Mouse (Mus musculus) embryonic facial prominence, embryonic 13.5 days (tissue): ENCODE data around the gene Strap. TPM values are rescaled to one million over a fixed set of nuclear protein-coding genes. Genes with fewer than 3 reads are reported as not detected.

ENCODE experiments used
- ATAC-seq: fragments of 200-750 bp; cut with Nextera tagmentation; 2 replicates; pipeline ENCODE4 v1.8.0; 2017; ENCODE audit warnings: low read depth; ENCODE audit not compliant: insufficient number of reproducible peaks, insufficient read depth, low FRiP score, low TSS enrichment
- H3K27ac ChIP-seq: fragments of 300-500 bp; sonication (generic); 2 replicates; pipeline ENCODE4 v1.5.1; 2015; ENCODE audit warnings: moderate library complexity, mild to moderate bottlenecking, inconsistent platforms
- H3K27me3 ChIP-seq: fragments of 300-500 bp; sonication (generic); 2 replicates; pipeline ENCODE4 v1.6.1; 2015; ENCODE audit warnings: mild to moderate bottlenecking, inconsistent platforms
- H3K36me3 ChIP-seq: fragments of 300-500 bp; sonication (generic); 2 replicates; pipeline ENCODE4 v1.6.1; 2015; ENCODE audit warnings: mild to moderate bottlenecking, inconsistent platforms
- H3K4me1 ChIP-seq: fragments of 300-500 bp; sonication (generic); 2 replicates; pipeline ENCODE4 v1.6.1; 2015; ENCODE audit warnings: inconsistent platforms
- H3K4me2 ChIP-seq: fragments of 300-500 bp; sonication (generic); 2 replicates; pipeline ENCODE4 v1.6.1; 2015; ENCODE audit warnings: moderate library complexity, mild to moderate bottlenecking, inconsistent platforms
- H3K4me3 ChIP-seq: fragments of 300-500 bp; sonication (generic); 2 replicates; pipeline ENCODE4 v1.5.1; 2015; ENCODE audit warnings: mild to moderate bottlenecking, inconsistent platforms
- H3K9ac ChIP-seq: fragments of 300-500 bp; sonication (generic); 2 replicates; pipeline ENCODE4 v1.6.1; 2015; ENCODE audit warnings: mild to moderate bottlenecking, inconsistent platforms
- H3K9me3 ChIP-seq: fragments of 300-500 bp; sonication (generic); 2 replicates; pipeline ENCODE4 v1.6.1; 2016; ENCODE audit warnings: inconsistent platforms
- whole genome bisulfite sequencing: fragments of 180-500 bp; shearing (Covaris S2); methylation state at CpG from one replicate; pipeline ENCODE4 v1.1.7; 2015; ENCODE audit warnings: mixed read lengths; 5-methylcytosine and 5-hydroxymethylcytosine counted together
- polyA plus RNA-seq: library from polyadenylated mRNA; unstranded; fragments of >200 nt; fragmentation: Nextera tagmentation; extraction: Ambion mirVana; gene quantifications from 2 replicates; pipeline ENCODE4 v1.2.1, GENCODE M21; 2015

Gene Strap
- polyA plus RNA-seq = 176 and 178 TPM in 2 replicates

GRCm38 (mm10) chr6:137734846-137735609, at the start of gene Strap:
Gene Strap (plus strand): TSS chr6:137735078.
- Histone ChIP-seq H3K27ac (peak within 1 kb of the TSS; percentile 68), H3K9me3 (no peaks in the 10 kb centered on the region), H3K4me1 (peaks cover 13% of the 10 kb centered on the region), H3K36me3 (peaks cover 18% of the 10 kb centered on the region), H3K9ac (peak within 1 kb of the TSS; percentile 93), H3K27me3 (peaks cover 4% of the 10 kb centered on the region; the same call in 1 of the 2 replicates), H3K4me2 (peak within 1 kb of the TSS; percentile 88), H3K4me3 (peak within 1 kb of the TSS; percentile 87)
- WGBS = under 1% methylated on average over 76 of the region's 86 CpGs
- ATAC-seq = peak; percentile 95

- 92% methylated on average over 5 of the region's 5 CpGs for WGBS
- no peak overlapping the region for H3K4me2 ChIP-seq
- no peak for ATAC-seq
- H3K4me1 ChIP-seq = peaks cover 17% of the 10 kb centered on the region
- H3K9me3 ChIP-seq = no peaks in the 10 kb centered on the region
- no peak overlapping the region for H3K27ac ChIP-seq
- H3K36me3 ChIP-seq = no peaks in the 10 kb centered on the region
- no peaks in the 10 kb centered on the region for H3K27me3 ChIP-seq
- no peak overlapping the region for H3K4me3 ChIP-seq
- H3K9ac ChIP-seq = no peak overlapping the region
Observed at GRCm38 (mm10) chr6:137687667-137688066, 47.2 kb upstream of the Strap start.

GRCm38 (mm10) chr6:137688079-137688478, 46.8 kb upstream of the Strap start:
- Histone ChIP-seq H3K27me3 (no peaks in the 10 kb centered on the region), H3K4me2 (no peak overlapping the region), H3K36me3 (no peaks in the 10 kb centered on the region), H3K9me3 (no peaks in the 10 kb centered on the region), H3K27ac (peak overlapping the region; percentile 33; the same call in 1 of the 2 replicates), H3K9ac (no peak overlapping the region), H3K4me1 (peaks cover 17% of the 10 kb centered on the region), H3K4me3 (no peak overlapping the region)
- no peak for ATAC-seq
- 67% methylated on average over 3 of the region's 3 CpGs for WGBS

DNA sequence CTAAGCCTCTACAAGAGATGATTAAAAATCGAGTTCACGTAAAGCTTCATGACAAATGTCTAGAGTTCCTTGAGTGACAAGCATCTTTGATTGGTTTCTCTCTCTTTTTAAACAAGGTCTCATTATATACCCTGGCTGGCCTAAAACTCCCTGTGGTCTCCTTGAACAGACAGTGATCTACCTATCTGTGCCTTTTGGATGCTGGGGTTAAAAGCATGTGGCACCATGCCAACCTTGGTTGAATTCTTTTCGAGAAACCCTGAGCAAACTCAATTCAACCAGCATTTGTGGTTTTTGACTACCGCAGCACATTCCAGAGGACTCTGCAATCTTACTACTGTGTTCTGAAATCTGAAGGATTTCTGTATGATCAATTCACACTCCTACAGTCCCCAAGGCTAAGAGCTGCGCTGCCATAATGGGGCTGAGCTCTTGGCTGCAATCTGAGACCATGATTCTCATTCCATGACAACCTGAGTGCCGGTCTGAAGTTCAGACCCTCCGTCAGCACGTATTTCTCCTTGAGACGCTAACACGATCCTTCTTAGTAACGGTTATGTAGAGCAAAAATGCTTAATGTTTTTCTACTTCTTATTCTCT, 46.3 kb upstream of the Strap start:
- Histone ChIP-seq H3K4me3 (no peak overlapping the region), H3K36me3 (no peaks in the 10 kb centered on the region), H3K4me2 (peak overlapping the region; percentile 36; the same call in 1 of the 2 replicates), H3K9me3 (no peaks in the 10 kb centered on the region), H3K9ac (no peak overlapping the region), H3K27ac (peak overlapping the region; percentile 33; the same call in 1 of the 2 replicates), H3K27me3 (no peaks in the 10 kb centered on the region), H3K4me1 (peaks cover 17% of the 10 kb centered on the region)
- WGBS = 38% methylated on average over 11 of the region's 11 CpGs
- ATAC-seq = peak; percentile 37; the same call in 1 of the 2 replicates

GRCm38 (mm10) chr6:137690550-137691119, 44.2 kb upstream of the Strap start:
- H3K36me3 ChIP-seq = no peaks in the 10 kb centered on the region
- peaks cover 17% of the 10 kb centered on the region for H3K4me1 ChIP-seq
- H3K27me3 ChIP-seq = no peaks in the 10 kb centered on the region
- no peaks in the 10 kb centered on the region for H3K9me3 ChIP-seq
- H3K9ac ChIP-seq = no peak overlapping the region
- H3K4me3 ChIP-seq = no peak overlapping the region
- H3K27ac ChIP-seq = no peak overlapping the region
- 56% methylated on average over 2 of the region's 2 CpGs for WGBS
- no peak overlapping the region for H3K4me2 ChIP-seq
- ATAC-seq = no peak

DNA sequence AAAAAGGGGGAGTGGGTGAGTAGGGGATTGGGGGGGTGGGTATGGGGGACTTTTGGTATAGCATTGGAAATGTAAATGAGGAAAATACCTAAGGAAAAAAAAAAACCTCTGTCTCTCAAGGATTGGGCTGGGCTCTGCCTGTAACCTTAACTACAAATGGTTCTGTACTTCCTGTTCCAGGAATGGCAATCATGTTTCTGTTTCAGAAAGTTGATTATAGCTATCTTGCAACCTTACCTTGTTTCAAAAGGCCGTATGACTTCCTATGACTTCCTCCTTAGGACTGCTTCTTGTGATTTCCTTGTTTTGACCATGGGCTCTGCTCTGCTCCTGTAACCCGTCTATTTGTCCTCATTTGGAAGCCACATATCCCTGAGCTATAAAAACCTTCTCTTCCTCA, 40.6 kb upstream of the Strap start:
- ATAC-seq = no peak

DNA sequence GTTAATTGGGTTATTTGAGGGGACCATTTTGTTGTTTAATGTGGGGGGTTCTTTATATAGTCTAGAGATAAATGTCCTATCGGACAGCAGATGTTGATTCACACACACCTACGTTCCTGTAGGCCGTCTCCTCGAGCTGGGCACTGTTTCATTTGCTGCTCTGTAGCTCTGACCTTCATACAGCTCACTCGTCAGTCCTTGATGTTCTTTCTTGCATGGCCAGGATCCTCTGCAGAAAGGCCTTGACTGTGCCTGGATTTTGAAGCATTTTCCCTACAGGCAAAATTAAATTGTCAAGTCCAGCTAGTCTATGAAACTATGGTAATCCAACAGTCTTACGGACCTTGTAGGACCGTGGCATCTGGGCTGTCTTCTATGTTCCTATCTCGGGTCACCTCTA, 39.8 kb upstream of the Strap start:
- WGBS = 87% methylated on average over 8 of the region's 8 CpGs
- ATAC-seq = no peak
- H3K27ac ChIP-seq = no peak overlapping the region

More for the DNA sequence above, 40.6 kb upstream of the Strap start:
- H3K4me2 ChIP-seq = no peak overlapping the region
- no peaks in the 10 kb centered on the region for H3K27me3 ChIP-seq
- H3K4me3 ChIP-seq = no peak overlapping the region
- peaks cover 10% of the 10 kb centered on the region for H3K4me1 ChIP-seq
- no peaks in the 10 kb centered on the region for H3K9me3 ChIP-seq
- no peaks in the 10 kb centered on the region for H3K36me3 ChIP-seq
- H3K9ac ChIP-seq = no peak overlapping the region
- 67% methylated on average over 2 of the region's 2 CpGs for WGBS
- no peak overlapping the region for H3K27ac ChIP-seq

GRCm38 (mm10) chr6:137696445-137697204, 38.3 kb upstream of the Strap start:
- Histone ChIP-seq H3K27me3 (no peaks in the 10 kb centered on the region), H3K4me1 (peaks cover 5% of the 10 kb centered on the region), H3K4me3 (no peak overlapping the region), H3K27ac (peak overlapping the region; percentile 60), H3K4me2 (no peak overlapping the region), H3K9ac (no peak overlapping the region), H3K36me3 (no peaks in the 10 kb centered on the region), H3K9me3 (no peaks in the 10 kb centered on the region)
- 55% methylated on average over 8 of the region's 8 CpGs for WGBS
- no peak for ATAC-seq

More for the DNA sequence above, 39.8 kb upstream of the Strap start:
- peaks cover 10% of the 10 kb centered on the region for H3K4me1 ChIP-seq
- H3K9me3 ChIP-seq = no peaks in the 10 kb centered on the region
- H3K27me3 ChIP-seq = no peaks in the 10 kb centered on the region
- no peak overlapping the region for H3K9ac ChIP-seq
- no peaks in the 10 kb centered on the region for H3K36me3 ChIP-seq
- H3K4me2 ChIP-seq = no peak overlapping the region
- H3K4me3 ChIP-seq = no peak overlapping the region

DNA sequence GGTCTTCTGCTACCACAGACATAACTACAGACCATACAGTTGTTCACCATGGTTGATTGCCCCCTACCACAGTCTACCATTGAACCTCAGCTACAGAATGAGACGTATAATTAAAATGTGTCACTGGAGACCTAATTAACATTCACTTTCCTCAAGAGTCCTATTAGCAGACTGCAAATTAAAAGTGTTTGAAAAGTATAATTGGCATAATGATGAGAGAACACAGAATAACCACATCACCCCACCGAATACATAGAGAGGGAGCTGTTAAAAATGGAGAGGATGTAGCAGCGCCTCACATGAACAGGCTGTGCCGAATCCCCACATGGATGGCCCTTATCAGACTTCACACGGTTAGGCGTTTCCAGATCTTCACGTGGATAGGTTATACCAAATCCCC, 35.4 kb upstream of the Strap start:
- no peaks in the 10 kb centered on the region for H3K36me3 ChIP-seq
- 89% methylated on average over 7 of the region's 7 CpGs for WGBS
- H3K27me3 ChIP-seq = no peaks in the 10 kb centered on the region
- ATAC-seq = no peak
- H3K9me3 ChIP-seq = no peaks in the 10 kb centered on the region
- H3K27ac ChIP-seq = no peak overlapping the region
- no peak overlapping the region for H3K4me2 ChIP-seq
- no peak overlapping the region for H3K9ac ChIP-seq
- H3K4me3 ChIP-seq = no peak overlapping the region
- peaks cover 5% of the 10 kb centered on the region for H3K4me1 ChIP-seq

- Histone ChIP-seq H3K9ac (no peak overlapping the region), H3K27me3 (no peaks in the 10 kb centered on the region), H3K27ac (no peak overlapping the region), H3K9me3 (no peaks in the 10 kb centered on the region), H3K36me3 (no peaks in the 10 kb centered on the region), H3K4me1 (no peaks in the 10 kb centered on the region), H3K4me3 (no peak overlapping the region), H3K4me2 (no peak overlapping the region)
- ATAC-seq = no peak
- WGBS = 86% methylated on average over 3 of the region's 3 CpGs
Observed at GRCm38 (mm10) chr6:137702186-137702585, 32.7 kb upstream of the Strap start.

DNA sequence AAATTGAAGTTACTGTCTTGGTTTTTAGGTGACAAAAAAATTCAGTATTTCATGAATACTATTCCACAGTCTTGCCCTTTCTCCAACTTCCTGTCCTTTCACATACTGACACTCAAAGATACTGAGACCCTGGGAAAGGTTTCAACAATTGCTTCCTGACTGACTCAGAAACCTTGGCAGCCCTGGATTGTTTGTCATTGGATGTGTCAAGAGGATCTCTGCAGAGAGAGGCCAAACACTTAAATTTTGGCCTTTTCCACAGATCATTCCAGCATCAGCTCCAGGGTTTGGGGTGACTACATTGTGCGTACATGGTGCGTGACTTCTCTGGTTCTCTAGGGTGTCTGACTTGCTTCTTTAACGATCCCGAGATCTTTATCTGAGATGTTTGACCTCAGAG, 32.0 kb upstream of the Strap start:
- Histone ChIP-seq H3K9me3 (no peaks in the 10 kb centered on the region), H3K4me2 (no peak overlapping the region), H3K4me1 (no peaks in the 10 kb centered on the region), H3K27ac (no peak overlapping the region), H3K36me3 (no peaks in the 10 kb centered on the region), H3K9ac (no peak overlapping the region), H3K27me3 (no peaks in the 10 kb centered on the region), H3K4me3 (no peak overlapping the region)
- WGBS = 80% methylated on average over 4 of the region's 4 CpGs
- ATAC-seq = no peak
